Mouse (Mus musculus): ENCODE data around the gene Apol6. TPM values are rescaled to one million over a fixed set of nuclear protein-coding genes. Genes with fewer than 3 reads are reported as not detected.

Apol6 gene
- polyA plus RNA-seq, 1 experiment from 2014 or later: not detected

- Histone ChIP-seq H3K27ac (replicated peaks) (no peak overlapping the region), H3K27me3 (no peaks in the 10 kb centered on the region), H3K4me1 (no peaks in the 10 kb centered on the region), H3K4me2 (replicated peaks) (no peak overlapping the region), H3K9ac (replicated peaks) (no peak overlapping the region), H3K4me3 (no peak overlapping the region), H3K36me3 (peaks cover 63% of the 10 kb centered on the region), H3K9me3 (no peaks in the 10 kb centered on the region)
- 95% methylated on average over 13 of the region's 13 CpGs for WGBS
- no peak for ATAC-seq (ENCODE audit: low FRiP score, low read depth)
Observed at GRCm38 (mm10) chr15:77094431-77094830, 49.9 kb downstream of the Apol6 start.

- Histone ChIP-seq H3K9ac (replicated peaks) (no peak overlapping the region), H3K4me1 (no peaks in the 10 kb centered on the region), H3K4me3 (no peak overlapping the region), H3K36me3 (peaks cover 66% of the 10 kb centered on the region), H3K27ac (replicated peaks) (no peak overlapping the region), H3K9me3 (no peaks in the 10 kb centered on the region), H3K4me2 (replicated peaks) (no peak overlapping the region), H3K27me3 (no peaks in the 10 kb centered on the region)
- ATAC-seq (ENCODE audit: low FRiP score, low read depth): no peak
- WGBS: 95% methylated on average over 1 of the region's 1 CpGs
Observed at GRCm38 (mm10) chr15:77095216-77095615, 50.7 kb downstream of the Apol6 start.

- WGBS: 85% methylated on average over 6 of the region's 6 CpGs
Observed at GRCm38 (mm10) chr15:77097358-77097757, 52.8 kb downstream of the Apol6 start.

GRCm38 (mm10) chr15:77099756-77100155, 55.2 kb downstream of the Apol6 start:
- Histone ChIP-seq H3K4me2 (replicated peaks) (no peak overlapping the region), H3K27ac (replicated peaks) (no peak overlapping the region), H3K36me3 (peaks cover 45% of the 10 kb centered on the region), H3K4me1 (peaks cover 10% of the 10 kb centered on the region), H3K9me3 (no peaks in the 10 kb centered on the region), H3K9ac (replicated peaks) (no peak overlapping the region), H3K27me3 (no peaks in the 10 kb centered on the region), H3K4me3 (no peak overlapping the region)
- WGBS: 81% methylated on average over 3 of the region's 3 CpGs
- no peak for ATAC-seq (ENCODE audit: low FRiP score, low read depth)

More at GRCm38 (mm10) chr15:77097358-77097757, 52.8 kb downstream of the Apol6 start:
- H3K9me3 ChIP-seq: no peaks in the 10 kb centered on the region
- no peaks in the 10 kb centered on the region for H3K27me3 ChIP-seq
- no peak for ATAC-seq (ENCODE audit: low FRiP score, low read depth)
- no peak overlapping the region for H3K27ac ChIP-seq (replicated peaks)
- H3K9ac ChIP-seq (replicated peaks): no peak overlapping the region
- H3K4me3 ChIP-seq: no peak overlapping the region
- H3K4me2 ChIP-seq (replicated peaks): no peak overlapping the region
- peaks cover 62% of the 10 kb centered on the region for H3K36me3 ChIP-seq
- no peaks in the 10 kb centered on the region for H3K4me1 ChIP-seq

GRCm38 (mm10) chr15:77102685-77103084, 58.2 kb downstream of the Apol6 start:
- H3K9ac ChIP-seq (replicated peaks): no peak overlapping the region
- H3K9me3 ChIP-seq: no peaks in the 10 kb centered on the region
- peaks cover 13% of the 10 kb centered on the region for H3K4me1 ChIP-seq
- H3K4me3 ChIP-seq: no peak overlapping the region
- H3K4me2 ChIP-seq (replicated peaks): no peak overlapping the region
- H3K36me3 ChIP-seq: peaks cover 34% of the 10 kb centered on the region
- no peak overlapping the region for H3K27ac ChIP-seq (replicated peaks)
- ATAC-seq (ENCODE audit: low FRiP score, low read depth): no peak
- no peaks in the 10 kb centered on the region for H3K27me3 ChIP-seq
- 83% methylated on average over 5 of the region's 5 CpGs for WGBS

- no peaks in the 10 kb centered on the region for H3K27me3 ChIP-seq
- no peak overlapping the region for H3K4me2 ChIP-seq (replicated peaks)
- 80% methylated on average over 10 of the region's 10 CpGs for WGBS
- no peaks in the 10 kb centered on the region for H3K9me3 ChIP-seq
- H3K27ac ChIP-seq (replicated peaks): no peak overlapping the region; the same call in 1 of the 2 replicates
- H3K9ac ChIP-seq (replicated peaks): no peak overlapping the region
- H3K4me1 ChIP-seq: peaks cover 13% of the 10 kb centered on the region
- no peak overlapping the region for H3K4me3 ChIP-seq
- ATAC-seq (ENCODE audit: low FRiP score, low read depth): no peak
- peaks cover 22% of the 10 kb centered on the region; the same call in 1 of the 2 replicates for H3K36me3 ChIP-seq
Observed at GRCm38 (mm10) chr15:77104349-77105158, 60.0 kb downstream of the Apol6 start.

GRCm38 (mm10) chr15:77105273-77105672, 60.7 kb downstream of the Apol6 start:
- peaks cover 23% of the 10 kb centered on the region; the same call in 1 of the 2 replicates for H3K36me3 ChIP-seq
- no peak for ATAC-seq (ENCODE audit: low FRiP score, low read depth)
- no peak overlapping the region for H3K4me3 ChIP-seq
- no peak overlapping the region for H3K9ac ChIP-seq (replicated peaks)
- no peaks in the 10 kb centered on the region for H3K9me3 ChIP-seq
- WGBS: 90% methylated on average over 10 of the region's 10 CpGs
- H3K27ac ChIP-seq (replicated peaks): no peak overlapping the region
- no peak overlapping the region for H3K4me2 ChIP-seq (replicated peaks)
- H3K27me3 ChIP-seq: no peaks in the 10 kb centered on the region
- H3K4me1 ChIP-seq: peaks cover 13% of the 10 kb centered on the region

Other genes starting within 250 kb of the Apol6 start
- gene Zfp251, start 173.3 kb upstream of the Apol6 start, polyA plus RNA-seq (2016; fragmentation: Nextera tagmentation; extraction: Ambion mirVana): 37.1 and 38.8 TPM in 2 replicates
- gene Zfp7, start 165.5 kb upstream of the Apol6 start, polyA plus RNA-seq (2016; fragmentation: Nextera tagmentation; extraction: Ambion mirVana): 11.2 and 11.8 TPM in 2 replicates
- 0.47 TPM in 1 of 2 replicates, not detected in the other for gene Gm49527, start 165.4 kb upstream of the Apol6 start, polyA plus RNA-seq (2016; fragmentation: Nextera tagmentation; extraction: Ambion mirVana)
- 26.5 and 27.5 TPM in 2 replicates for gene Zfp647, start 119.3 kb upstream of the Apol6 start, polyA plus RNA-seq (2016; fragmentation: Nextera tagmentation; extraction: Ambion mirVana)
- 62.1 and 72.9 TPM in 2 replicates for gene 1110038F14Rik, start 96.2 kb upstream of the Apol6 start, polyA plus RNA-seq (2016; fragmentation: Nextera tagmentation; extraction: Ambion mirVana)
- not detected in 2 replicates for gene Mb, start 5.9 kb downstream of the Apol6 start, polyA plus RNA-seq (2016; fragmentation: Nextera tagmentation; extraction: Ambion mirVana)